Mouse (Mus musculus) cerebellum, adult 2 months (tissue): ENCODE data around the gene Frmd3. TPM values are rescaled to one million over a fixed set of nuclear protein-coding genes. Genes with fewer than 3 reads are reported as not detected.

Experiments used
- DNase-seq, 2 experiments: peaks; one replicate each; pipeline ENCODE4 v3.0.0; 2021
- H3K27ac ChIP-seq: fragments of 200-500 bp; 2 replicates; pipeline ENCODE4 v1.5.1; 2012; ENCODE audit warnings: low read length, control low read depth, inconsistent platforms; ENCODE audit not compliant: insufficient read depth
- H3K27me3 ChIP-seq: fragments of 200-500 bp; 2 replicates; pipeline ENCODE4 v1.6.1; 2012; ENCODE audit warnings: inconsistent platforms, mild to moderate bottlenecking, low read length, moderate library complexity; ENCODE audit not compliant: control insufficient read depth, insufficient read depth
- H3K4me1 ChIP-seq: fragments of 200-500 bp; 2 replicates; pipeline ENCODE4 v1.6.1; 2011; ENCODE audit warnings: low read length; ENCODE audit not compliant: control insufficient read depth, insufficient read depth
- H3K4me3 ChIP-seq: fragments of 200-500 bp; replicated peaks from 2 replicates; pipeline ENCODE3; 2011; ENCODE audit warnings: mild to moderate bottlenecking, low read depth, low read length, control low read depth; ENCODE audit not compliant: insufficient read depth
- CTCF ChIP-seq: fragments of 200-500 bp; IDR thresholded peaks from 2 replicates; pipeline ENCODE4 v1.5.1; 2011; ENCODE audit warnings: low read depth, mild to moderate bottlenecking, control low read depth, low read length, moderate library complexity, borderline replicate concordance; ENCODE audit not compliant: insufficient read depth
- POLR2A ChIP-seq: fragments of 200-500 bp; IDR thresholded peaks from 2 replicates; pipeline ENCODE4 v1.6.1; 2011; ENCODE audit warnings: low read length, control low read depth, borderline replicate concordance; ENCODE audit not compliant: insufficient read depth
- WGBS: fragments of 180-500 bp; shearing (Covaris S2); methylation state at CpG from one replicate; pipeline ENCODE4 v1.1.7; 2018; 5-methylcytosine and 5-hydroxymethylcytosine counted together
- polyA plus RNA-seq: library from polyadenylated mRNA; depleted of rRNA; stranded (reverse); fragments of >200 nt; gene quantifications from 2 replicates; pipeline ENCODE4 v1.2.3, GENCODE M21; 2012; rRNA removed

Gene Frmd3
- polyA plus RNA-seq, result 8.1 and 9.0 TPM in 2 replicates

DNA sequence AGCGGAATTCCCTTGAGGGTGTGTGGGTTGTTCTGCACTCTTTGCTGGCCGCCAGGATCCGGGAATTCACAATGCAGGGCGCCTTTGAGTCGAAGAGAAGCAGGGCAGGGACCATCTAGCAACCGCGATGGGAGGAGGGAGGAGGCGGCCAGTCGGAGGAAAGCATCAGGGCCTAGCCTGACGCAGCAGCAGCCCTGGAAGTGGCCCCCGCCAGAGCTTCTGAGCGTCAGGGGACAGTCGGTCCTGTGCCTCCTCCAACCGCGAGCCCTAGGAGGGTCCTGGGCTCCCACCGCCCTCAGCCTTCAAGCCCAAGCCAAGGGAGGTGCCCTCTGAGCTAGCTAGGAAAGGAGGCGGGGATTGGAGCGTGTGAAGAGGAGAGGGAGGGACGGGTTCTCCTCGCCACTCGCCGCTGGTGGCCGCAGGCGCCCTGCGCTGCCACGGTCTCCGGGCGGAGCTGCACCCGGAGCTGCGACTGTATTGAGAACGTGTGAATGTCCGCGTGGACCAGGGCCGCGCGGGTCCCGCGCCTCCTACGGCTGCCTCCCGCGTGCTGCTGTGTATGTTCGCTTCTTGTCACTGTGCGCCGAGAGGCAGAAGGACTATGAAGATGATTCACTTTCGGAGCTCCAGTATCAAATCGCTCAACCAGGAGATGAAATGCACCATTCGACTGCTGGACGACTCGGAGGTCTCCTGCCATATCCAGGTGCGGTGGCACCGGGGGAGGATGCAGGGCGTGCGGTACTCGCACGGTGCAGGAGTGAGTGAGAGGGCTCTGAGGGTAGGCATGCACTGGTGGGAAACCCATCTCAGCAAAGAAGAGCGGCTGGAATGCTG, at the start of gene Frmd3:
Gene Frmd3 (plus strand): TSS at position 232 of the 837 bp plus-strand sequence.
- TF ChIP-seq CTCF (no peak), POLR2A (0 out of 2 replicates have a peak, but pooled peaks have one; percentile 13)
- peak; percentile 71 to 73 for DNase-seq
- no peaks in the 10 kb centered on the region for H3K27me3 ChIP-seq
- under 1% methylated on average over 56 of the region's 56 CpGs for WGBS
- 0 out of 2 replicates have a peak within 1 kb of the TSS, but pooled peaks have one; percentile 14 for H3K27ac ChIP-seq
- no peaks in the 10 kb centered on the region for H3K4me1 ChIP-seq
- peak within 1 kb of the TSS; percentile 64 for H3K4me3 ChIP-seq

DNA sequence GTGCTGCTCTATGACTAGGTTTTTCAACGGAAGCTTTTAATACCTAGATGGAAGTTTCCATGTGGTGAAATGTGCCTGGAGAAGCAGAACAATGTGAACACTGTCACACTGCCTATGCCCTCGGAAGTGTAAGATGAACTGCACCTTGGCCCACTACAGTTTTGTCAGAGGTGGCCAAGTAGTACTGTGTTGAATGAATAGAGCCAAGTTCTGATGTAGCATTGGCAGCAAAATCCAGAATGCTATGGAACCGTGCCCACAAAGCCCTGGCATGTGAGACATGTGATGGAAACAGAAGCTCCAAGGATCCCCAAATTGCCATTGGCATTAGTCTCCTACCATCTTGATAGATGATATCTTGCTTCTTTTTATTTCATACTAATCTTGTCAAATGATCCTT, 32.8 kb upstream of the Frmd3 start:
- WGBS, result 13% methylated on average over 3 of the region's 3 CpGs
- TF ChIP-seq CTCF (no peak), POLR2A (no peak)
- Histone ChIP-seq H3K4me3 (no peak overlapping the region), H3K27ac (no peak overlapping the region), H3K27me3 (no peaks in the 10 kb centered on the region), H3K4me1 (no peaks in the 10 kb centered on the region)
- DNase-seq, result peak; percentile 9 to 14

DNA sequence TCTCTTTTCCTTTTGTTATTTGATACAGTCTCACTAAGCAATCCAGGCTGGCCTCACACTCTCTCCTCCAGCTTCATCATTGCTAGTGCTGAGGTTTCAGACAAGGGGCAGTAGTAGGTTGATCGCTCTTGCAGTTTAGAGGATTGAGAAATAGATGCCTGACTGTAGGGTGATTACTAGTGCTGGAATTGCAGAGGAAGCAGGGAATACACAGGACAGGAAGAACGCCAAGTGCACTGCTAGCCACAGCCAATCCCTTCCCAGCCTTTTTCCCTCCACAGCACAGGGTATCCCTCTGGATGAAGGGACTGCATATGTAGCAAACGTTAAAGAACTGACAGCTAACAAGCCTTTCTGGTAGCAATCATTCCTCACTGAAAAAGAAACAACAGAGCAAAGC, 965 bp upstream of the Frmd3 start:
- Histone ChIP-seq H3K27me3 (no peaks in the 10 kb centered on the region), H3K4me3 (no peak overlapping the region), H3K4me1 (no peaks in the 10 kb centered on the region), H3K27ac (no peak overlapping the region)
- TF ChIP-seq CTCF, result no peak
- peak; percentile 3 to 4 for DNase-seq
- 61% methylated on average over 3 of the region's 3 CpGs for WGBS

- DNase-seq, result peak in 1 of 2 experiments; percentile 6
- H3K4me1 ChIP-seq, result no peaks in the 10 kb centered on the region
- H3K4me3 ChIP-seq, result peak overlapping the region; percentile 64
- WGBS, result 39% methylated on average over 4 of the region's 4 CpGs
- no peak for TF ChIP-seq POLR2A
- no peak for TF ChIP-seq CTCF
- H3K27ac ChIP-seq, result no peak overlapping the region
- no peaks in the 10 kb centered on the region for H3K27me3 ChIP-seq
Observed at GRCm38 (mm10) chr4:74012700-74013099, 542 bp upstream of the Frmd3 start.

DNA sequence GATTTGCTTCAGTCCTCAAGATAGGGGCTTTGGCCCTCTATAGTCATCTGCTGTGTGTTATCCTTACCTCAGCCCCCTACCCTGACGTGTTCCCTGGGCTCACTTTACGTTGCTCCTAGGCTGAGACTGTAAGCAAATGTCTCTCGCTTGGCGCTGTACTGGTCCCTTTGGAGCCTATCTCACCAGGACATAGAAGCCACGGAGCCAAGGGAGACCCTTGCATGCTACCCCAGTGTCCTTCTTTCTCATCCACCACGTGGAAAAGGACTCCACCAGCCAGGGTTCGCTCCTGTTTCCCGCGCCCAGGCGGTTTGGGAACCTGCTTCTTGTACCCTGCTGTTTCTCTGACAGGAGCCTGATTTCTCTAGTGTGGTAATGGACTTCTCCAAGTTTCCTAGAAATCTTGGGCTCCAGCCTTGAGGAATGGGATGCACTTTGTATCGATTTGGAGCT, 832 bp downstream of the Frmd3 start:
- peak; percentile 17 to 36 for DNase-seq
- no peak for TF ChIP-seq POLR2A
- no peak for TF ChIP-seq CTCF
- Histone ChIP-seq H3K27ac (no peak overlapping the region), H3K4me1 (no peaks in the 10 kb centered on the region), H3K4me3 (peak overlapping the region; percentile 64), H3K27me3 (no peaks in the 10 kb centered on the region)
- 7% methylated on average over 11 of the region's 11 CpGs for whole genome bisulfite sequencing

GRCm38 (mm10) chr4:74020084-74020483, 6.8 kb downstream of the Frmd3 start:
- H3K4me1 ChIP-seq, result no peaks in the 10 kb centered on the region
- DNase-seq, result no peak
- no peak overlapping the region for H3K27ac ChIP-seq
- H3K27me3 ChIP-seq, result no peaks in the 10 kb centered on the region
- TF ChIP-seq CTCF, result no peak
- no peak for TF ChIP-seq POLR2A
- H3K4me3 ChIP-seq, result no peak overlapping the region
- WGBS, result 49% methylated on average over 2 of the region's 2 CpGs

GRCm38 (mm10) chr4:74043226-74043625, 30.0 kb downstream of the Frmd3 start:
- no peak overlapping the region for H3K27ac ChIP-seq
- DNase-seq, result no peak
- TF ChIP-seq POLR2A (no peak), CTCF (no peak)
- no peaks in the 10 kb centered on the region for H3K27me3 ChIP-seq
- no peaks in the 10 kb centered on the region for H3K4me1 ChIP-seq
- H3K4me3 ChIP-seq, result no peak overlapping the region

- TF ChIP-seq POLR2A (no peak), CTCF (no peak)
- no peaks in the 10 kb centered on the region for H3K4me1 ChIP-seq
- no peak overlapping the region for H3K4me3 ChIP-seq
- H3K27me3 ChIP-seq, result no peaks in the 10 kb centered on the region
- DNase-seq, result peak in 1 of 2 experiments; percentile 8
- 7% methylated on average over 1 of the region's 1 CpGs for WGBS
- H3K27ac ChIP-seq, result no peak overlapping the region
Observed at GRCm38 (mm10) chr4:74051692-74052091, 38.5 kb downstream of the Frmd3 start.
